Mouse (Mus musculus): ENCODE data around the gene Frg2f1. TPM values are rescaled to one million over a fixed set of nuclear protein-coding genes. Genes with fewer than 3 reads are reported as not detected.

Frg2f1 gene
- polyA plus RNA-seq, 1 experiment from 2014 or later: 3.2 TPM

DNA sequence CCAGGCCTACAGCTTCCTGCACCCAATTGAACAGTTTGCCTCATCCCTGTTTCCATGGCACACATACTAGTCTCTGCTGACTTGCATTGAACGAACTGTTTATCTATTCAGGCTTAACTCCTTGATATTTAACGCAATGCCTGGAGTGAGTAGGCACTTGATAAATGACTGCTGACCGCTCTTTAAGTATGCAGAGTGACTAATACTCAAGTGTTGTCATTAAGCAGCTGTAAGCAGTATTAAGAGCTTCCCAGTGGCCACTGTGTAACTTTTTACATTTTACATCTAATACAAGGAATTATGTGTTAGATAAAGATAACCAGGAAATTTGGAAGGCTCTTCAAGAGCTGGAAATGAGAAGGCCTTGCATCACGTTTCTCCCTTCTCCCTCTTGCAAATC is 4.2 kb downstream of the Frg2f1 start:
- Histone ChIP-seq H3K4me3 (no peak overlapping the region), H3K9me3 (no peaks in the 10 kb centered on the region), H3K4me1 (peaks cover 18% of the 10 kb centered on the region), H3K27me3 (ENCODE audit: insufficient read depth, poor library complexity, severe bottlenecking) (no peaks in the 10 kb centered on the region), H3K27ac (no peak overlapping the region), H3K36me3 (no peaks in the 10 kb centered on the region)
- no peak for DNase-seq (ENCODE audit: low spot score)
- WGBS: 53% methylated on average over 4 of the region's 4 CpGs

DNA sequence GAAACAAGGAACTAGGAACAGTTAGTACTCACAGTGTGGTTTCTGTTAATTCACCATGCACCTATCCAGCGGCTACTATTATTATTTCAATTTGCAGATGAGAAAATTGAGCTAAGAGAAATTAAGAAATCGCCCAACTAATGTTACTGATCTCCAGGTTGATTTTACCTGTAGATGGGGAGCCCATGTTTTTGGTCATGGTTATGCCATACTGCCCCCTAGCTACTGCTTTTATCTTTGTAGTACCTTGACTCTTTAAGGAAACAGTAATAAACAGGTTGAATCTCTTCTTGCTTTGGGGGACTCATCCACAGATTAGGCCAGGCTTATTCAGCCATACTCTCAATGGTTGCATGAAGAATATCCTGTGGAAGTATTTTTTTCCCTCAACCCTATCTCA is 7.5 kb downstream of the Frg2f1 start:
- no peaks in the 10 kb centered on the region for H3K9me3 ChIP-seq
- no peaks in the 10 kb centered on the region for H3K36me3 ChIP-seq
- no peak for DNase-seq (ENCODE audit: low spot score)
- no peak overlapping the region for H3K4me3 ChIP-seq
- no peaks in the 10 kb centered on the region for H3K27me3 ChIP-seq (ENCODE audit: insufficient read depth, poor library complexity, severe bottlenecking)
- H3K27ac ChIP-seq: no peak overlapping the region
- 61% methylated on average over 2 of the region's 2 CpGs for WGBS
- peaks cover 4% of the 10 kb centered on the region; the same call in 1 of the 2 replicates for H3K4me1 ChIP-seq

DNA sequence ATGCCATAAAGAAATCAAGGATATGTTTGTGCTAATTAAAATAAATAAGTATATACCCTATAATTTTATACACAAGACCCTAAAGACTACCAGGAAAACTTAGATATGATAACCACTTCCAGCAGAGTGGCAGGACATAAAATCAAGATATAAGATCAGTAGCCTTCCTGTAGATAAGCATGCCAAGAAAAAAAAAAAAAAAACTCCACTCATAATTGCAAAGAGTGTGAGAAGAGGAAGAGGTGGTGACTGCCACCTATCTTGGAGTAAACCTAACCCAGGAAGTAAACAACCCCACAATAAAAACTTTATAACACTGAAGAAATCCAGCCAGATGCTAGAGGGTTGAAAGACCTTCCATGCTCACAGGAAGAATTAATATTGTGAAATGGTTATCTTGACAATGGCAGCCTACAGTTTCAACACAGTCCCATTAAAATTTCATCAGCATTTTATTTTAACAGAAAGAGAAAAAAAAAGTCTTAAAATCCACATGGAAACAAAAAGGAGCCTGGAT is 12.9 kb downstream of the Frg2f1 start:
- peaks cover 4% of the 10 kb centered on the region; the same call in 1 of the 2 replicates for H3K4me1 ChIP-seq
- no peak overlapping the region for H3K4me3 ChIP-seq
- DNase-seq (ENCODE audit: low spot score): no peak
- H3K36me3 ChIP-seq: no peaks in the 10 kb centered on the region
- H3K27ac ChIP-seq: no peak overlapping the region
- 0 out of 2 replicates have a peak, but pooled peaks cover 6% of the 10 kb centered on the region for H3K27me3 ChIP-seq (ENCODE audit: insufficient read depth, poor library complexity, severe bottlenecking)
- no peaks in the 10 kb centered on the region for H3K9me3 ChIP-seq

DNA sequence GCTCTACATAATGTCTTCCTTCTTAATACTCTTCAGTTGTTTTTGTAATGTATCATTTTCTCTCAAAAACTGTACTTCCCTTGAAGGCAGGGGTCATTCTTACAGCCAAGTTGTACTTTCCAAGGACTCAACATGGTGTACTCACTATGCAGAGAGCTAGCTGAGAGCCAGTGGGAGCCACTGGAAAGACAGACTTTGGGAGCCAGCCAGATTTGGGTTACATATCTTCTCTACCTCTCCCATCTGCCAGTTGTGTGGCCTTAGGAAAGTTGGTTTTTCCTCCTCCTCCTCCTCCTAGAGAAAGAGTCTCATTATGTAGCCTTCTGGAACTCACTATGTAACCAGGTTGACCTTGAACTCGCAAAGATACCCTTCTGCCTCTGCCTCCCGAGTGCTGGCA is 14.9 kb downstream of the Frg2f1 start:
- Histone ChIP-seq H3K9me3 (no peaks in the 10 kb centered on the region), H3K36me3 (no peaks in the 10 kb centered on the region)

DNA sequence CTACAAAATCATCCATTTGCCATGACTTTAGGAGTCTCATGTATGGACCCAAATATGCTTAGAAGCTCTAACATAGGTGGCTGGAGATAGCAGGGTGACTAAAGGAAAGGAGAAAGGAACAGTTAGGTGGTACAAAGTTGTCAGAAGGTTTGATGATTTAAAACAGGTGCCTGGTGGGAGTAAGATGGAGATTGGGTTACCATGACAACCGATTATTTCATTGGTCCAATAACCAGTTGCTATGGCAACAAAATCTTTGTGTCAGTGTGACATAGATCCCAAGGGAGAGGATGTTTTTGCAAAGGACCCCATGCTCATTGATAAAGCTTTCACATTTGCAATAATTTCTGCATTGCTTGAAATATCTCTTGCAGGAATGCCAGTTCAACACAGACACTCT is 15.3 kb downstream of the Frg2f1 start:
- DNase-seq (ENCODE audit: low spot score): no peak
- Histone ChIP-seq H3K4me1 (no peaks in the 10 kb centered on the region), H3K27me3 (ENCODE audit: insufficient read depth, poor library complexity, severe bottlenecking) (0 out of 2 replicates have a peak, but pooled peaks cover 6% of the 10 kb centered on the region), H3K27ac (no peak overlapping the region), H3K4me3 (no peak overlapping the region), H3K9me3 (no peaks in the 10 kb centered on the region), H3K36me3 (no peaks in the 10 kb centered on the region)
- 90% methylated on average over 1 of the region's 1 CpGs for WGBS

More for the DNA sequence above, 14.9 kb downstream of the Frg2f1 start:
- no peak for DNase-seq (ENCODE audit: low spot score)
- no peak overlapping the region for H3K27ac ChIP-seq
- 0 out of 2 replicates have a peak, but pooled peaks cover 6% of the 10 kb centered on the region for H3K27me3 ChIP-seq (ENCODE audit: insufficient read depth, poor library complexity, severe bottlenecking)
- no peak overlapping the region for H3K4me3 ChIP-seq
- H3K4me1 ChIP-seq: no peaks in the 10 kb centered on the region
- 78% methylated on average over 2 of the region's 2 CpGs for WGBS

DNA sequence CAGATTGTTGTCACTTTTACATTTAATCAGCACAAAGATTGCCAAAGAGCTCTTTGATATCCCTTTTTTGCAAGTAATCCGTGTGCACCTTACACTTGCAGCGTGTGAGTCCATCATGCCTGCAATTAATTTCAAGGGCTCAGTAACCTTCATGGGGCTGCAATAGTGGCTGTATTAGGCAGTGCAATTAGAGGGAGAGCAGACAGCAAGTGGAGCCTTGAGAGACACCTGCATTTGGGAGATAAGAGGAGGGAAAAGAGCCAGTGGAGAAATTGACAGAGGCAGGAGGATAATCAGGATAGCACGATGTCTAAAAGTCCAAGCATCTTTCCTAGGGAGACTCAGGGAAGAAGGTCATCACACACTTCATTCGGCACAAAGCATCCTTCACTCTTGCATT is 15.8 kb downstream of the Frg2f1 start:
- no peak overlapping the region for H3K27ac ChIP-seq
- no peaks in the 10 kb centered on the region for H3K4me1 ChIP-seq
- WGBS: 77% methylated on average over 4 of the region's 4 CpGs
- no peak for DNase-seq (ENCODE audit: low spot score)
- no peak overlapping the region for H3K4me3 ChIP-seq
- 0 out of 2 replicates have a peak, but pooled peaks cover 6% of the 10 kb centered on the region for H3K27me3 ChIP-seq (ENCODE audit: insufficient read depth, poor library complexity, severe bottlenecking)
- no peaks in the 10 kb centered on the region for H3K36me3 ChIP-seq
- no peaks in the 10 kb centered on the region for H3K9me3 ChIP-seq

DNA sequence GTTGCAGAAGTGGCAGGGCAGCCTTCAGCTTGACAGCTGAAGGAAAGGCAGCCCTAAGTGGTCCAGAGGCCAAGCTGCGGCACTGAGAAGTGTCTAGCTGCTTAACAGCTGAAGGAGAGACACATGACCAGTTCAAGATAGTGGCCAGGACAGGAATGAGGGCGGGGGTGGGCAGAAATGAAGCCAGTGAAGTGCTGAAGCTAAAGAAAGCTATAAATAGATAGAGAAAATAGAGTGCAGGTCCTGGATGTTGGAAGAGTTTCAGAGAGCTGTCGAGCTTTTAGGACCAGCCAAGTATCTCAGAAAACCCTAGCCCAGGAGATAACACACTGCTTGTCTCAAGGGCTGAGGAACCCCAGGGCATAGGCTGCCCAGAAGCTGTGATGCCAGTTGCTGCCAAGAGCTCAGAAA is 26.6 kb downstream of the Frg2f1 start:
- no peaks in the 10 kb centered on the region for H3K27me3 ChIP-seq (ENCODE audit: insufficient read depth, poor library complexity, severe bottlenecking)

DNA sequence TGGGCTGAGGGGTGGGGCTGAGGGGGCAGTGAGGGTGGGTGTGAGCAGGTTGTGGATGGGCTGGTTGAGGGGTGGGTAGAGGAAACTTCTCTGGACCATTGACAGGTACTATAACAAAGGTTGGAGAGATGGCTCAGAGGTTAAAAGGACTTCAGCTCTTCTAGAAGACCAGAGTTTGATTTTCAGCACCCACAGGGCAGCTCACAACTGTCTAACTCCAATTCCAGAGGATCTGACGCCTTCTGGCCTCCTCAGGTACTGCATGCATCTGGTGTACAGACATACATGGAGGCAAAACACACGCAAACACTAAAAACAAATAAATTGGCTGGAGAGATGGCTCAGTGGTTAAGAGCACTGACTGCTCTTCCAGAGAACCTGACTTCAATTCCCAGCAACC is 27.7 kb downstream of the Frg2f1 start:
- Histone ChIP-seq H3K4me1 (peaks cover 21% of the 10 kb centered on the region), H3K27ac (no peak overlapping the region), H3K36me3 (no peaks in the 10 kb centered on the region), H3K9me3 (no peaks in the 10 kb centered on the region), H3K4me3 (no peak overlapping the region), H3K27me3 (ENCODE audit: insufficient read depth, poor library complexity, severe bottlenecking) (no peaks in the 10 kb centered on the region)
- peak; percentile 68 for DNase-seq (ENCODE audit: low spot score)
- 68% methylated on average over 2 of the region's 2 CpGs for WGBS

More for the DNA sequence above, 26.6 kb downstream of the Frg2f1 start:
- H3K4me1 ChIP-seq: peaks cover 21% of the 10 kb centered on the region
- no peaks in the 10 kb centered on the region for H3K9me3 ChIP-seq
- H3K4me3 ChIP-seq: peak overlapping the region; percentile 3; the same call in 1 of the 2 replicates
- peak overlapping the region; percentile 79 for H3K27ac ChIP-seq
- DNase-seq (ENCODE audit: low spot score): peak; percentile 91
- H3K36me3 ChIP-seq: no peaks in the 10 kb centered on the region
- WGBS: 20% methylated on average over 3 of the region's 3 CpGs

DNA sequence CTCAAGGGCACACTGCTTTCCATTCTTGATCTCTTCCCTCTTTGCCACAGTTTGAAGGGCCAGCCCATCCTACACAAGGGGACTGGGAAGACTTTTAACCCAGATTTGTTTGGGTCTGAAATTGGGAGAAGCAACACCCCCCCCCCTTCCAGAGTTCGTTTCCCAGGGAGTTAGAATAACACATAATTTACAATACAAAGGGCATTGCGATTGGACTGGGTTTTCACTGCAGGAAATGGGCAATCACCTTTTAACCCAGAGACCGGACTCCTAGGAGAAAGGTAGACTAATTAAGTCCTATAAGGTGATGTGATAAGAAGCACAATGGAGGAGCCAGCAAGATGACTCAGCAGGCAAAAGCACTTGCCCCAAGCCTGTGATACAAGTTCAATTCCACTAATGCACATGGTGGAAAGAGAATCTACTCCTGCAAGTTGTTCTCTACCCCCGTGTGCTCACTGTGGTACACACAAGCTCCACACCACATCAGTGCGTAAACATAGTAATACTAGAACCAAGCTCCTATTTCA is 40.9 kb downstream of the Frg2f1 start:
- 67% methylated on average over 5 of the region's 5 CpGs for WGBS
- H3K4me3 ChIP-seq: no peak overlapping the region

DNA sequence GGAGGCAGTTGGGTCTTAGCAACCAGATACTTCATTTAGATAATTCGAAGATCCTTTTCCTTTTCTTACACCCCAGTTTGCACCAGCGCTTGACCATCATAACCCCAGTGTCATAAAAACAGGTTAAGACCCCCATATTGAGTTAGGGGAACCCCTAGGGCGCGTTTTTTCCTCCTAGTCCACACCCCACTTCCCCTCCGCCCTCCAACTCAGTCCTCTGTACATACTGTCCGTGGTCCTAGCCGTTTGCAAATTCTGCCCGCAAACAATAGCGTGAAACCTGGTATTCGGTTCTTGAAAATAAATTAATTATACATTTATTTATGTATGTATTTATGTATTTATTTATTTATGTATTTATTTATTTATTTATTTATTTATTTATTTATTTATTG is 46.4 kb downstream of the Frg2f1 start:
- WGBS: 32% methylated on average over 10 of the region's 10 CpGs
- H3K27ac ChIP-seq: peak overlapping the region; percentile 83; the same call in 1 of the 2 replicates

More for the DNA sequence above, 40.9 kb downstream of the Frg2f1 start:
- DNase-seq (ENCODE audit: low spot score): no peak
- Histone ChIP-seq H3K27me3 (ENCODE audit: insufficient read depth, poor library complexity, severe bottlenecking) (peaks cover 22% of the 10 kb centered on the region), H3K27ac (no peak overlapping the region), H3K9me3 (no peaks in the 10 kb centered on the region), H3K4me1 (no peaks in the 10 kb centered on the region), H3K36me3 (no peaks in the 10 kb centered on the region)

DNA sequence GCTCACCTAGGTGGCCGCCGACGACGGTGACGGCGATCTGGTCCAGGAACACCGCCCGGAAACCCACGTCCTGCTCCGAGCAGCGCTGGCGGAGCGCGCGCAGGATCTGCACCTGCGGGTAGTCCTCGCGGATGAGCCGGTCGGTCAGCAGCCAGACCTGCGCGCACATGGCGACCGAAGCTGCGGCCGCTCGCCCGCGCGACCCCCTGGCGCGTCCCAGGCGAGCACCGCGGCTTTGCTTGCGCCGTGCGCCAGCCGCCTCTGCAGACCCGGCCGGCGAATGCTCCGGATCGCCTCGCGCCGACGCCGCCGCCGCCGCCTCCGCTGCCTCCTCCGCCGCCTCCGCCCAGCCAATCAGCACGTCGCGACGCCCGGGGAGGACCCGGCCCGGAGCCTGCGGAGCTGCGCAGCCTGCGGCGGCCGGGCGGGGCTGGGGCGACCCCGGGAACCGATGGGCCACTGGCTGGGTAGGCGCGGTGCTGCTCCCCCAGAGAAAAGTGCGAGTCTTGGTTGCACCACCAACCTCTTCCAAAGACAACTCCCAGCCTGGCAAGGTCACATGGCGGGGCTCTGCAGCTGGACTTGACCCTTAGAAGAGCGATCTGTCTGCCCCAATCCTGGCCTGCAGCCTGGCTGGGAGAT is 46.9 kb downstream of the Frg2f1 start, which contains the start of gene Rimkla:
TSS of gene Rimkla (minus strand) at position 338 of the 642 bp plus-strand sequence.
- no peaks in the 10 kb centered on the region for H3K36me3 ChIP-seq
- H3K27me3 ChIP-seq (ENCODE audit: insufficient read depth, poor library complexity, severe bottlenecking): peaks cover 36% of the 10 kb centered on the region
- under 1% methylated on average over 75 of the region's 77 CpGs for WGBS
- peak; percentile 84 for DNase-seq (ENCODE audit: low spot score)
- peaks cover 7% of the 10 kb centered on the region for H3K4me1 ChIP-seq
- H3K4me3 ChIP-seq: peak within 1 kb of the TSS; percentile 79
- peak within 1 kb of the TSS; percentile 83 for H3K27ac ChIP-seq
- H3K9me3 ChIP-seq: no peaks in the 10 kb centered on the region

More for the DNA sequence above, 46.4 kb downstream of the Frg2f1 start:
- H3K4me1 ChIP-seq: peaks cover 7% of the 10 kb centered on the region
- H3K36me3 ChIP-seq: no peaks in the 10 kb centered on the region
- H3K27me3 ChIP-seq (ENCODE audit: insufficient read depth, poor library complexity, severe bottlenecking): peaks cover 38% of the 10 kb centered on the region
- no peaks in the 10 kb centered on the region for H3K9me3 ChIP-seq
- H3K4me3 ChIP-seq: peak overlapping the region; percentile 79
- no peak for DNase-seq (ENCODE audit: low spot score)

DNA sequence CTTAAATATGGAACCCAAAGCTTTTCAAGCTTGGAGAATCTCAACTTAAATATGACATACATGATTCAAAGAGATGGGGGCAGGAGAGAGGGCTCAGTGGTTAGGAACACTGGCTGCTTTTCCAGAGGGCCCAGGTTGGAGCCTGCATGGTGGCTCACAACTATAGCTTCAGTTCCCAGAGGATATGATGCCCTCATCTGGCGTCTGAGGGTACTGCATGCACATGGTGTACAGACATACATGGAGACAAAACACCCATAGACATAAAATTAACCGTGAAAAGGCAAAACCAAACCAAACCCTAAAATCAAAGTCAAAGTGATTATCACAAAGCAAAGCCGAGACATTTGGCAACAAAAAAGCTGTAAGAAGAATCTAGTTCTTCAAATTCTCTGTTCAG is 48.5 kb downstream of the Frg2f1 start:
- Histone ChIP-seq H3K4me3 (no peak overlapping the region), H3K27ac (no peak overlapping the region), H3K27me3 (ENCODE audit: insufficient read depth, poor library complexity, severe bottlenecking) (peaks cover 34% of the 10 kb centered on the region), H3K9me3 (no peaks in the 10 kb centered on the region), H3K36me3 (no peaks in the 10 kb centered on the region), H3K4me1 (peaks cover 7% of the 10 kb centered on the region)
- WGBS: 69% methylated on average over 3 of the region's 3 CpGs
- DNase-seq (ENCODE audit: low spot score): no peak

DNA sequence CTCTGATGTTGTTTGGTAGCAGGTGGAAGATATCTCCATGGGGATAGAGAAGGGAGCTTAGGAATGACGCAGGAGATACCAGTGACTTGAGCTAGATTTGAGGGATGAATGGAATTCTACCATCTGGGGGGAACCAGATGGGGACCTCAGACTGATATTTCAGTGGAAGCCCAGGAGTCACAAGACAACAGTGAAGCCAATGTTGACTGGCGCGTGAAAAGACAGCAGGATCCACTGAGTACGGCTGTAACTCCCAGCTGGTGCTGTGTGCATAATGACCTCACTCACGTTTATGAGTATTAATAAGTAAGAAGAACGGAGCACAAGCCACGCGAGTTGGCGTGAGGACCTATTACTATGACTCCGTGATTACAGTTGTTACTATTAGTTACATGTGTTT is 49.7 kb downstream of the Frg2f1 start:
- WGBS: 91% methylated on average over 10 of the region's 10 CpGs
- DNase-seq (ENCODE audit: low spot score): no peak
- Histone ChIP-seq H3K27ac (no peak overlapping the region), H3K9me3 (no peaks in the 10 kb centered on the region), H3K36me3 (no peaks in the 10 kb centered on the region), H3K4me1 (peaks cover 7% of the 10 kb centered on the region), H3K27me3 (ENCODE audit: insufficient read depth, poor library complexity, severe bottlenecking) (peaks cover 35% of the 10 kb centered on the region), H3K4me3 (no peak overlapping the region)

Measured in heart, embryonic 10.5 days (tissue).